In genomic region chr16:51883813-51884212, GRCm38 (mm10) we compare ENCODE assay signal across 33 mouse cellular contexts.
"Had no signal": no experiment of that assay in that cellular context is flagged by ENCODE, and none has a peak within 500 bp of the region (broad histone marks: within the 10 kb centered on the region; RNA-seq: fewer than 3 reads in every experiment).

No protein-coding gene starts in this region.

- H3K4me3 ChIP-seq: heart, embryonic 10.5 days; heart, embryonic 12.5 days; heart, embryonic 13.5 days; heart, embryonic 15.5 days; hindbrain, embryonic 13.5 days; hindbrain, embryonic 15.5 days; intestine, embryonic 15.5 days; kidney, embryonic 15.5 days; layer of hippocampus, adult 2 months; left cerebral cortex, adult 2 months had no signal

- H3K4me1 ChIP-seq: heart, embryonic 10.5 days; heart, embryonic 12.5 days; heart, embryonic 13.5 days; heart, embryonic 15.5 days; hindbrain, embryonic 13.5 days; hindbrain, embryonic 15.5 days; intestine, embryonic 15.5 days; kidney, embryonic 15.5 days had no signal

- H3K4me2 ChIP-seq: heart, embryonic 11.5 days; heart, embryonic 12.5 days; heart, embryonic 13.5 days; heart, embryonic 15.5 days; hindbrain, embryonic 13.5 days; hindbrain, embryonic 15.5 days; intestine, embryonic 15.5 days; kidney, embryonic 15.5 days had no signal

- H3K27me3 ChIP-seq: heart, embryonic 12.5 days; heart, embryonic 13.5 days; heart, embryonic 15.5 days; hindbrain, embryonic 13.5 days; hindbrain, embryonic 15.5 days; intestine, embryonic 15.5 days; kidney, embryonic 15.5 days had no signal

- H3K36me3 ChIP-seq: heart, embryonic 10.5 days; heart, embryonic 12.5 days; heart, embryonic 13.5 days; heart, embryonic 15.5 days; hindbrain, embryonic 13.5 days; hindbrain, embryonic 15.5 days; intestine, embryonic 15.5 days; kidney, embryonic 15.5 days had no signal

- DNase-seq: heart, postnatal 10 days; heart, postnatal 14 days; heart, postnatal 36 days; heart, postnatal 4 days; kidney, adult 11 months; kidney, adult 18-20 months; kidney, adult 2 months; kidney, adult 8-10 months; kidney, adult 9 months; kidney, postnatal 10 days; kidney, postnatal 14 days; kidney, postnatal 25 days; kidney, postnatal 36 days; kidney, postnatal 4 days; layer of hippocampus, adult 9-11 months; layer of hippocampus, postnatal 36 days had no signal

- H3K27ac ChIP-seq: heart, embryonic 10.5 days; heart, embryonic 13.5 days; heart, embryonic 15.5 days; hindbrain, embryonic 13.5 days; hindbrain, embryonic 15.5 days; hindbrain, postnatal 0 days; intestine, embryonic 15.5 days; kidney, embryonic 15.5 days; kidney, postnatal 0 days; layer of hippocampus, adult 2 months; left cerebral cortex, adult 2 months had no signal

- H3K9ac ChIP-seq: heart, embryonic 12.5 days; heart, embryonic 13.5 days; heart, embryonic 15.5 days; hindbrain, embryonic 13.5 days; hindbrain, embryonic 15.5 days; intestine, embryonic 15.5 days; kidney, embryonic 15.5 days had no signal

- ATAC-seq: hindbrain, embryonic 16.5 days; hindbrain, postnatal 0 days; inflammation-experienced regulatory T-cells, adult 6 months; intestine, embryonic 15.5 days; intestine, embryonic 16.5 days; intestine, postnatal 0 days had no signal

- H3K9me3 ChIP-seq: heart, embryonic 10.5 days; heart, embryonic 12.5 days; heart, embryonic 13.5 days; heart, embryonic 15.5 days; hindbrain, embryonic 13.5 days; hindbrain, embryonic 15.5 days; intestine, embryonic 15.5 days; kidney, embryonic 15.5 days had no signal
